Mouse (Mus musculus) ovary, postnatal 36 days (tissue): ENCODE data around the gene Prx.
A peak's percentile ranks its signal among the peaks of the same experiment; 100 is the strongest.

Experiments
- DNase-seq: peaks from one replicate; pipeline ENCODE4 v3.0.0; 2022; ENCODE audit warnings: low spot score, mixed read lengths

Gene Prx

GRCm38 (mm10) chr7:27499036-27499435, at the start of gene Prx:
Prx (plus strand) TSS chr7:27499324.
- no peak for DNase-seq

GRCm38 (mm10) chr7:27451359-27451758, 47.8 kb upstream of the Prx start:
- DNase-seq: no peak

- no peak for DNase-seq
Measured at GRCm38 (mm10) chr7:27452206-27452770, 46.8 kb upstream of the Prx start.

GRCm38 (mm10) chr7:27454461-27455121, 44.5 kb upstream of the Prx start:
- no peak for DNase-seq

GRCm38 (mm10) chr7:27455273-27455672, 43.9 kb upstream of the Prx start:
- DNase-seq: no peak

- DNase-seq: no peak
Measured at GRCm38 (mm10) chr7:27458614-27459013, 40.5 kb upstream of the Prx start.

- no peak for DNase-seq
Measured at GRCm38 (mm10) chr7:27459640-27460039, 39.5 kb upstream of the Prx start.

- no peak for DNase-seq
Measured at GRCm38 (mm10) chr7:27460477-27460876, 38.6 kb upstream of the Prx start.

- DNase-seq: no peak
Measured at GRCm38 (mm10) chr7:27467648-27468047, 31.5 kb upstream of the Prx start.

GRCm38 (mm10) chr7:27471390-27472120, 27.6 kb upstream of the Prx start:
- DNase-seq: no peak

GRCm38 (mm10) chr7:27472596-27472995, 26.5 kb upstream of the Prx start:
- DNase-seq: no peak

GRCm38 (mm10) chr7:27473156-27473834, 25.8 kb upstream of the Prx start, which contains the start of gene Sertad3:
Sertad3 (plus strand) TSS chr7:27473768.
- peak; percentile 100 for DNase-seq

- no peak for DNase-seq
Measured at GRCm38 (mm10) chr7:27473835-27474489, 25.2 kb upstream of the Prx start.

GRCm38 (mm10) chr7:27474490-27474954, 24.6 kb upstream of the Prx start:
- DNase-seq: peak; percentile 98

GRCm38 (mm10) chr7:27475596-27475995, 23.5 kb upstream of the Prx start:
- DNase-seq: no peak

- no peak for DNase-seq
Measured at GRCm38 (mm10) chr7:27476098-27476635, 23.0 kb upstream of the Prx start.

- no peak for DNase-seq
Measured at GRCm38 (mm10) chr7:27478561-27478960, 20.6 kb upstream of the Prx start.

- DNase-seq: no peak
Measured at GRCm38 (mm10) chr7:27479750-27480149, 19.4 kb upstream of the Prx start.

GRCm38 (mm10) chr7:27480506-27480905, 18.6 kb upstream of the Prx start:
- DNase-seq: no peak

GRCm38 (mm10) chr7:27480927-27481626, 18.0 kb upstream of the Prx start:
- no peak for DNase-seq

- peak; percentile 93 for DNase-seq
Measured at GRCm38 (mm10) chr7:27481627-27481969, 17.5 kb upstream of the Prx start.
